In the genomic region with DNA sequence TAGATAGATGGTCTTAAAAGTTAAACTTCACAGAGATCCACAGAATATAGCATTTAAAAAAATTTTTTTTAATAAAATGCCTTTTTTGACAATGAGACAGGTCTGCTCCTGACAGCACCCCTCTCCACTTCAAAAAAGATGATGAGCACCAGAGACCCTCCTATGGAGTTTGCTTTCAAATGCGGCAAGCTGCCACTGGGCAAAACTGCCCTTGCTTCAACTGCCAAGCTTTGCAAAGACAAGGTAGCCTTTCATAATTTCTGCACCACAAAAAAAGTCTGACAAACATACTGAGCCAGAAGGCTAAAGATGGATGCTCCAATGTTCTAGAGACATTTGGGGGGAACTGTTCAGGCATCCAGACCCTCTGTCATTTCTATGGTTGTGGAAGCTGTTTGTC, we compare ENCODE assay signal across 35 mouse cellular contexts.
"Had no signal": no experiment of that assay in that cellular context is flagged by ENCODE, and none has a peak within 500 bp of the region (broad histone marks: within the 10 kb centered on the region; RNA-seq: fewer than 3 reads in every experiment).

No protein-coding gene starts in this region.

- H3K36me3 ChIP-seq: heart, embryonic 10.5 days; heart, embryonic 12.5 days; heart, embryonic 13.5 days; heart, embryonic 15.5 days; hindbrain, embryonic 10.5 days; hindbrain, embryonic 12.5 days; hindbrain, embryonic 13.5 days; hindbrain, embryonic 15.5 days; intestine, embryonic 15.5 days; kidney, embryonic 15.5 days had no signal

- DNase-seq: heart, postnatal 10 days; heart, postnatal 14 days; heart, postnatal 36 days; heart, postnatal 4 days; kidney, adult 11 months; kidney, adult 18-20 months; kidney, adult 2 months; kidney, adult 8-10 months; kidney, adult 9 months; kidney, postnatal 10 days; kidney, postnatal 14 days; kidney, postnatal 25 days; kidney, postnatal 36 days; kidney, postnatal 4 days; layer of hippocampus, adult 9-11 months; layer of hippocampus, postnatal 36 days had no signal

- H3K4me1 ChIP-seq: hindbrain, embryonic 12.5 days; hindbrain, embryonic 13.5 days; intestine, embryonic 15.5 days; kidney, embryonic 15.5 days had no signal

- H3K9me3 ChIP-seq: heart, embryonic 10.5 days; heart, embryonic 12.5 days; heart, embryonic 13.5 days; heart, embryonic 15.5 days; hindbrain, embryonic 10.5 days; hindbrain, embryonic 12.5 days; hindbrain, embryonic 13.5 days; hindbrain, embryonic 15.5 days; intestine, embryonic 15.5 days; kidney, embryonic 15.5 days had no signal

- H3K27me3 ChIP-seq: heart, embryonic 12.5 days; heart, embryonic 13.5 days; heart, embryonic 15.5 days; hindbrain, embryonic 12.5 days; hindbrain, embryonic 13.5 days; hindbrain, embryonic 15.5 days; intestine, embryonic 15.5 days; kidney, embryonic 15.5 days had no signal

- H3K9ac ChIP-seq: heart, embryonic 12.5 days; heart, embryonic 13.5 days; heart, embryonic 15.5 days; hindbrain, embryonic 12.5 days; hindbrain, embryonic 13.5 days; hindbrain, embryonic 14.5 days; hindbrain, embryonic 15.5 days; intestine, embryonic 15.5 days; kidney, embryonic 15.5 days had no signal

- H3K27ac ChIP-seq: heart, embryonic 10.5 days; heart, embryonic 13.5 days; heart, embryonic 15.5 days; hindbrain, embryonic 10.5 days; hindbrain, embryonic 12.5 days; hindbrain, embryonic 13.5 days; hindbrain, embryonic 14.5 days; hindbrain, embryonic 15.5 days; hindbrain, postnatal 0 days; intestine, embryonic 15.5 days; kidney, embryonic 15.5 days; kidney, postnatal 0 days; layer of hippocampus, adult 2 months had no signal

- ATAC-seq: hindbrain, embryonic 16.5 days; hindbrain, postnatal 0 days; inflammation-experienced regulatory T-cells, adult 6 months; intestine, embryonic 15.5 days; intestine, embryonic 16.5 days; intestine, postnatal 0 days had no signal

- H3K4me3 ChIP-seq: heart, embryonic 10.5 days; heart, embryonic 12.5 days; heart, embryonic 13.5 days; heart, embryonic 15.5 days; hindbrain, embryonic 10.5 days; hindbrain, embryonic 12.5 days; hindbrain, embryonic 13.5 days; hindbrain, embryonic 15.5 days; intestine, embryonic 15.5 days; kidney, embryonic 15.5 days; layer of hippocampus, adult 2 months had no signal

- H3K4me2 ChIP-seq: heart, embryonic 11.5 days; heart, embryonic 12.5 days; heart, embryonic 13.5 days; heart, embryonic 15.5 days; hindbrain, embryonic 12.5 days; hindbrain, embryonic 13.5 days; hindbrain, embryonic 14.5 days; hindbrain, embryonic 15.5 days; intestine, embryonic 15.5 days; kidney, embryonic 15.5 days had no signal
